Mouse (Mus musculus): ENCODE results near the gene Blcap. TPM values are rescaled to one million over a fixed set of nuclear protein-coding genes. Genes with fewer than 3 reads are reported as not detected.

Gene Blcap
- polyA plus RNA-seq, 1 experiment, result 49.3 TPM

GRCm38 (mm10) chr2:157561165-157561836 is 9.8 kb downstream of the Blcap start:
- Histone ChIP-seq H3K4me3 (replicated peaks; ENCODE audit: extremely low read depth, low read depth, low read length) (peak overlapping the region; percentile 19), H3K4me1 (ENCODE audit: control insufficient read depth, insufficient read depth, low read length) (peaks cover 7% of the 10 kb centered on the region)
- WGBS, result 50% methylated on average over 27 of the region's 27 CpGs
- peak; percentile 72 for DNase-seq
- TF ChIP-seq POLR2A (IDR thresholded peaks at IDR 0.05; ENCODE audit: borderline replicate concordance, extremely low read depth, low read depth, low read length) (no peak), CTCF (IDR thresholded peaks at IDR 0.05; ENCODE audit: insufficient read depth, low read length) (no peak)

GRCm38 (mm10) chr2:157560302-157560701 is 10.8 kb downstream of the Blcap start:
- Histone ChIP-seq H3K4me1 (ENCODE audit: control insufficient read depth, insufficient read depth, low read length) (peaks cover 10% of the 10 kb centered on the region), H3K4me3 (replicated peaks; ENCODE audit: extremely low read depth, low read depth, low read length) (peak overlapping the region; percentile 30)
- WGBS, result 51% methylated on average over 33 of the region's 33 CpGs
- no peak for TF ChIP-seq CTCF (IDR thresholded peaks at IDR 0.05; ENCODE audit: insufficient read depth, low read length)
- no peak for TF ChIP-seq POLR2A (IDR thresholded peaks at IDR 0.05; ENCODE audit: borderline replicate concordance, extremely low read depth, low read depth, low read length)
- no peak for DNase-seq

- 54% methylated on average over 27 of the region's 27 CpGs for WGBS
- Histone ChIP-seq H3K4me3 (replicated peaks; ENCODE audit: extremely low read depth, low read depth, low read length) (peak within 1 kb of the TSS; percentile 30), H3K4me1 (ENCODE audit: control insufficient read depth, insufficient read depth, low read length) (peaks cover 8% of the 10 kb centered on the region)
- DNase-seq, result no peak
- TF ChIP-seq CTCF (IDR thresholded peaks at IDR 0.05; ENCODE audit: insufficient read depth, low read length) (no peak), POLR2A (IDR thresholded peaks at IDR 0.05; ENCODE audit: borderline replicate concordance, extremely low read depth, low read depth, low read length) (no peak)
Observed at GRCm38 (mm10) chr2:157559858-157560257, 11.2 kb downstream of the Blcap start, which contains the start of gene Nnat. Gene Nnat, plus strand, starts transcription at chr2:157560078.

- Histone ChIP-seq H3K4me3 (replicated peaks; ENCODE audit: extremely low read depth, low read depth, low read length) (no peak overlapping the region), H3K4me1 (ENCODE audit: control insufficient read depth, insufficient read depth, low read length) (peaks cover 10% of the 10 kb centered on the region)
- no peak for DNase-seq
- WGBS, result 69% methylated on average over 19 of the region's 19 CpGs
- TF ChIP-seq POLR2A (IDR thresholded peaks at IDR 0.05; ENCODE audit: borderline replicate concordance, extremely low read depth, low read depth, low read length) (no peak), CTCF (IDR thresholded peaks at IDR 0.05; ENCODE audit: insufficient read depth, low read length) (no peak)
Observed at GRCm38 (mm10) chr2:157559440-157559839, 11.6 kb downstream of the Blcap start.

GRCm38 (mm10) chr2:157558520-157558919 is 12.6 kb downstream of the Blcap start:
- TF ChIP-seq POLR2A (IDR thresholded peaks at IDR 0.05; ENCODE audit: borderline replicate concordance, extremely low read depth, low read depth, low read length) (no peak), CTCF (IDR thresholded peaks at IDR 0.05; ENCODE audit: insufficient read depth, low read length) (0 out of 2 replicates have a peak, but pooled peaks have one; percentile 1)
- DNase-seq, result no peak
- peaks cover 8% of the 10 kb centered on the region for H3K4me1 ChIP-seq (ENCODE audit: control insufficient read depth, insufficient read depth, low read length)
- no peak overlapping the region for H3K4me3 ChIP-seq (replicated peaks; ENCODE audit: extremely low read depth, low read depth, low read length)
- 67% methylated on average over 6 of the region's 6 CpGs for WGBS

GRCm38 (mm10) chr2:157558051-157558450 is 13.0 kb downstream of the Blcap start:
- Histone ChIP-seq H3K4me3 (replicated peaks; ENCODE audit: extremely low read depth, low read depth, low read length) (no peak overlapping the region), H3K4me1 (ENCODE audit: control insufficient read depth, insufficient read depth, low read length) (peaks cover 7% of the 10 kb centered on the region)
- DNase-seq, result no peak
- 65% methylated on average over 9 of the region's 9 CpGs for WGBS
- no peak for TF ChIP-seq CTCF (IDR thresholded peaks at IDR 0.05; ENCODE audit: insufficient read depth, low read length)
- no peak for TF ChIP-seq POLR2A (IDR thresholded peaks at IDR 0.05; ENCODE audit: borderline replicate concordance, extremely low read depth, low read depth, low read length)

GRCm38 (mm10) chr2:157556074-157556698 is 14.9 kb downstream of the Blcap start:
- Histone ChIP-seq H3K4me1 (ENCODE audit: control insufficient read depth, insufficient read depth, low read length) (peaks cover 14% of the 10 kb centered on the region), H3K4me3 (replicated peaks; ENCODE audit: extremely low read depth, low read depth, low read length) (no peak overlapping the region)
- TF ChIP-seq CTCF (IDR thresholded peaks at IDR 0.05; ENCODE audit: insufficient read depth, low read length), result no peak
- no peak for TF ChIP-seq POLR2A (IDR thresholded peaks at IDR 0.05; ENCODE audit: borderline replicate concordance, extremely low read depth, low read depth, low read length)
- 51% methylated on average over 5 of the region's 5 CpGs for WGBS
- no peak for DNase-seq

- whole genome bisulfite sequencing, result 47% methylated on average over 10 of the region's 10 CpGs
- no peak overlapping the region for H3K4me3 ChIP-seq (replicated peaks; ENCODE audit: extremely low read depth, low read depth, low read length)
- H3K4me1 ChIP-seq (ENCODE audit: control insufficient read depth, insufficient read depth, low read length), result peaks cover 12% of the 10 kb centered on the region
- DNase-seq, result peak; percentile 41
- no peak for TF ChIP-seq CTCF (IDR thresholded peaks at IDR 0.05; ENCODE audit: insufficient read depth, low read length)
- no peak for TF ChIP-seq POLR2A (IDR thresholded peaks at IDR 0.05; ENCODE audit: borderline replicate concordance, extremely low read depth, low read depth, low read length)
Observed at GRCm38 (mm10) chr2:157552158-157552886, 18.8 kb downstream of the Blcap start.

- Histone ChIP-seq H3K4me1 (ENCODE audit: control insufficient read depth, insufficient read depth, low read length) (peaks cover 9% of the 10 kb centered on the region; the same call in 1 of the 2 replicates), H3K4me3 (replicated peaks; ENCODE audit: extremely low read depth, low read depth, low read length) (no peak overlapping the region)
- 78% methylated on average over 4 of the region's 4 CpGs for WGBS
- no peak for TF ChIP-seq POLR2A (IDR thresholded peaks at IDR 0.05; ENCODE audit: borderline replicate concordance, extremely low read depth, low read depth, low read length)
- no peak for TF ChIP-seq CTCF (IDR thresholded peaks at IDR 0.05; ENCODE audit: insufficient read depth, low read length)
- no peak for DNase-seq
Observed at GRCm38 (mm10) chr2:157550292-157550691, 20.8 kb downstream of the Blcap start.
